Mouse (Mus musculus) G1E (cell line): ENCODE measurements around the gene Klhl21.

ENCODE experiments used
- CTCF ChIP-seq: IDR thresholded peaks from 2 replicates; pipeline ENCODE4 v1.5.1; 2012; ENCODE audit warnings: low read depth, low read length, inconsistent platforms, mixed read lengths
- GATA1 ChIP-seq: IDR thresholded peaks from 2 replicates; pipeline ENCODE4 v1.6.1; 2012; ENCODE audit warnings: borderline replicate concordance, low read length, inconsistent platforms, mixed read lengths
- POLR2AphosphoS5 ChIP-seq: IDR thresholded peaks from 2 replicates; pipeline ENCODE4 v1.6.1; 2012; ENCODE audit warnings: low read depth, low read length, inconsistent platforms; ENCODE audit not compliant: insufficient replicate concordance

GRCm38 (mm10) chr4:152029997-152030396 is 21.4 kb downstream of the Klhl21 start:
- TF ChIP-seq CTCF (no peak), GATA1 (no peak), POLR2AphosphoS5 (no peak)
